Mouse (Mus musculus) cerebellum, adult 8-10 months (tissue): Measurements from ENCODE around the gene Epb41l4b.
A peak's percentile ranks its signal among the peaks of the same experiment; 100 is the strongest.

ENCODE experiments used
- DNase-seq: peaks from one replicate; pipeline ENCODE4 v3.0.0; 2022

Gene Epb41l4b

DNA sequence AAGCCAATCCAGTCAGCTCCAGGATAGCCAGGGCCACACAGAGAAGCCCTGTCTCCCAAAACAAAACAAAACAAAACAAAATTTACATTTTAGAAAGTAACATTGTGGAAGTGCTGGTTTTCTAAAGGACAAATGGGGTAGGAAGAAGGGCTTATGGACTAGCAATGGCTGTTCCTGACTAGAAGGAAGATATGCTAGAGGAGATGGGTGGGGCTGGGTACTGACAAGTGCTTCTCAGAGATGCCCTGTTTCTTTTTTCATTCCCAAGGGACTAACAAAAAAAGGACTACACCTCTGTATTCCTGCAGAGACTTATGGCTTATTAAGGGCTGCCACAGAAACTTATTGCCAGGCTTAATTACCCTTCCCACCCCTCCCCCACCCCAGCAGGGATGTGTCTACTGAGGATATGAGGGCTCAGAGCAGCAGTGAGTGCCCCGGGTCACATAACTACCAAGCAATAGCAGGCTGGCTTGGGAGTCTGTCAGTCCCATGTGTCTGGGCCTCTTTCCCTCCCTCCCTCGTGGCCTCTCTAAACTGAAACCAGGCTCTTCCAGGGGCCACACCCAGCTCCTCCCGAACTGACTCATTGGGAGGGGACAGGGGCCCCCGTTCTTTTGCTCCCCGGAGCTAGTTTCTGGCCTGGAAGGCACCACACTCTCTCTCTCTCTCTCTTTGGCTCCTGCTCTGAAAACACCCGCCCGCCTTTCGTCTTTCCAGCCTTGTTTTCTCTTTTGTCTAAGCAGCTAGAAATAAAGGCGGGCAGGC is 10.0 kb upstream of the Epb41l4b start:
- DNase-seq = no peak

DNA sequence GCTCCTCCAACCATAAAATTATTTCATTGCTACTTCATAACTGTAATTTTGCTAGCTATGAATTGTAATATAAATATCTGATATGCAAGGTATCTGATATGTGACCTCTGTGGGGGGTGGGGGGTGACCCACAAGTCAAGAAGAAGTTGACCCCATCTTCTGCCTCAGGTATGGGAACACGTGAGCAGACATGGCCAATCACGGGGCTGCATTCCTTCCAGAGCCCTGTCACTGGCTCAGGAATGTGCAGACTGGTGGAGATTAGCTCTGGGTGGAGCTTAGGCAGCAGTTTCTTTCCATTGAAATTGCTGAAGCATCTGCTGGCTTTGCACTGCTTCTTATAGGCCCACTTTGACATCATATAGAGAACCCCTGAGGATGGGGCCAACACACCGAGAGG is 4.9 kb upstream of the Epb41l4b start:
- no peak for DNase-seq

DNA sequence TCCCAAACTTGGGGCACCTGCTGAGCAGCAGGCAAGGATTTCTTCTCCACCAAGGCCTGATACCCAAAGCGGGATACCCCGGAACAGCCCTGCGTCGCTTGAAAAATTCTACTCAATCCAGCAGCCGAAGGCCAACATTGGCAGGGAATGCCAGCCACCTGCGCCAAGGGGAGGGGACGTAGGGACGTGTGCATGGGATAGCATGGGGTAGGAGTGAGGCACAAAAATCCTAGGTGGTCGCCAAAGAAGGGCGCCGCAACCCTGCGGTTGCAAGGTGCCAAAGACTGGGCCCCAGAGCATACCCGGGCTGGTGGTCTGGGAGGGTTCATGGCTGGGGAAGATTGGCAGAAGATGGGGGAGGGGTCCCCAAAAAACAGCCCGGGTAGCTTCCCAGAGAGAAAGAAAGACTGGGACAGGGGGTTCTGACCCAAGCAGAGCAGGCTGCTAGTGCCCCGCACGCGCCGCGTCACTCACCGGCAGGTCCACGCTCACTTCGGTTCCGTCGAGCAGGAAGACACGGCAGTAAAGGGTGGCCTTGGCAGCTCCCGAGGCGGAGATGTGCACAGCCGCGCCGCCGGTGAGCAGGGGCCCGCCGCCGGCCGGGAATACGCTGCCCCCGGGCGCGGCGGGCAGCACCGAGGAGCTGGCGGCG is 737 bp downstream of the Epb41l4b start:
- DNase-seq = peak; percentile 50

DNA sequence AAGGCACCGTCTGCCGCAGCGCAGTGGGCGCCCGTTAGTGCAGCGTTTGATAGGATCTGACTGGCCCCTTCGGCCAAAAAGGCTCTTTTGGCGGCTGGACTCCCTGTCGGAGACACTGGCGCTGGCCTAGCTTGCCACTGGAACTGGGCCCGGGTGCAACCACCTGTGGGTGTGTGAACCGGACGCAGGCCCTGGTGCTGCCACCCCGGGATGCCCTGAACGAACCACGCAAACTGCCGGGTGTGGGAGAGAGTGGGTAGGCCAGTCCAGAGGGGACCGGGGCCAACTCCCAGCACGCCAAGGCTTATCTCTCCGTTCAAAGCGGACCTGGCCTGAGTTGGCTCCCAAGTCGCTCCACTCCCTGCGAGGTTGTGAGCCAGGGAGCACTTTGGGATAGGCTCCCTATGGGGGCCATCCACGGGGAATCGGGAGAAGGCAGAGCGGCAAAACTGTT is 1.3 kb downstream of the Epb41l4b start:
- DNase-seq = peak; percentile 82

DNA sequence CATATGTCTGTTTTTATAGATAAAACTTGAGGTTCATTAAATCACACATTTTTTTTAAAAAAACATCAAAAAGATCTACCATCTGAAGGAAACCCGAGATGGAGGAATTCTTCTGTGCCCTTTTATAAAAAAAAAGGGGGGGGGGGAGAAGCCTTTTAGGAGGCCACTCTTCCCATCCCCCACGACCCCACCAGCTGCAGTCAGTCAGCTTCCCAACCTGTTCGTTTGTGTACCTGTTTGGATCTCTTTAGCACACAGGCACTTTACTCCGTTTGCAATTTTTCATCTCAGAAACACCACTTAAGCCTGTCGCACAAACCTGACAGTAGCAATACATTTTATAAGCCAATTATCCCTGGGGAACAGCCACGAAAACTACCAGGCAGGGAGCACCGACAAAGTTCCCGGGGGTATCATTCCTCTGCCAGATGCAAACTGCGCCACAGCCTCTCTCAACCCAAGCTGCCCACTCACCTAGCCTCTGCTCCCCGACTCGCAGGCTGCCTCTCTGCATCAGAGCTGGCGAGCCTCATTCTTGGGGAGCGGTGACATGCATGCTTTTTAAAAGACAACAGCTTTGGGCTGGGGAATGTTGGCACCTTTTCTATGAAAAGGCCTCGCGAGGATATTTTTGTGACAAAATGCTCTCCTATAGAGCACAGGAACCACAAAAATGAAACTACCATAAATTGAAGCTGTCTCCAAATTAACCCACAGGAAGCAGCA is 2.1 kb downstream of the Epb41l4b start:
- no peak for DNase-seq

DNA sequence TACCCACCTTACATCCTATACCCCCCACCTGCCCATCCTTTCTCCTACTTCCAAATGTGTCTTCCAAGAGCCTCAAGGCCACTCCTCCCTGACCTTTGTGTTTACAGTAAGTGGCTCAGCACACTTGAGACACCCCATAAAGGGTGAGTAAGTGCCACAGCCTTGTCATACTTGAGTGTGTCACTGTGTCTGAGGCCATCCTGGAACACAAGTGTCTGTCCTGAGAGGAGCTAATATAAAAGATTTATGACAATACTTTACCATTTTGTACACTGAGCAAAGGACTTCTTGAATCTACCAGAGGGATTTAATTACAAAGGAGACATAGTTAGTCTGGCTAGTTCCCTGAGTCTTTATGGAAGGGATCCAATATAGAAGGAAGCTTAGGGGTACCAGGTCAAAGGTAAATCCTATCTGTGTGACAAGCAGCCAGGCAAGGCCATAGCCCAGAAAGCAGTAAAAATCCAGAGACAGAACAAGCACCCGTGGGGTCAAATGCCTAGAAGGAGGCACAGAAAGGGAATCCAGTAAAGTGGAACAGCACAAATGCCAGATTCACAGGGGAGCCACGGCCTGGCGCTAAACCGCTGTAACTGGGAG is 2.9 kb downstream of the Epb41l4b start:
- peak; percentile 35 for DNase-seq

DNA sequence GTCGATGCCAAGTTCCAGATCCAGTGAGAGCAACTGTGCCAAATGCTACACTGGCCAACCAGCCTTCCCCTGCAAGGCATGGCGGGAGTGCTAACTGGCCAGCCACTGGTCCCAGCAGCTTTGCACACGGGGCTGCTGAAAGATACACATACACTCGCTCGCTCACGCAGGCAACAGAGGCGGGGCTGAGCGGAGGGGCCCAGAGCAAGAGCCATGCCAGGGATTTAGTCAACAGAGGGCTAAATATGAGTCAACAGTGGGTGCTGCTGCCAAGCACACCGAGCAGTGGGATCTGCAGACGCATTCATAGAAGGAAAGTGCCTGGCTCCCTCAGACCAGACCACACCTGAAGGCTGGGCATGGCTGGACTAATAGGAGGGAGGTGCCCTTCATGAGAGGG is 3.8 kb downstream of the Epb41l4b start:
- peak; percentile 70 for DNase-seq

DNA sequence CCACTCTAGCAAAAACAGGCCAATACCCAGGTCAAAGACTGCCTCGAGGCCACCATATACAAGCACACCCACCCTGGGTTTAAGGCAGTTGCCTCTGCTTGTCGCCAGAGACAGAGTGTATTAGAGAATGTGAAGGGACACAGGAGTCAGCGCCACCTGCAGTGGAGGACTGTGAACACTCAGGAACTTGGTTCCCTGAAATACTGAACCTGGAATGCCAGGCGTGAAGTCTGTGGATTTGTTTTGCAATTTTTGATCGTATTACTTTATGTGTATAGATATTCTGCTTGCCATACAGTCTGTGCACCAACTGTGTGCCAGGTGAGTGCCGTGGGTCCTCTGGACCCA is 5.2 kb downstream of the Epb41l4b start:
- DNase-seq = no peak

DNA sequence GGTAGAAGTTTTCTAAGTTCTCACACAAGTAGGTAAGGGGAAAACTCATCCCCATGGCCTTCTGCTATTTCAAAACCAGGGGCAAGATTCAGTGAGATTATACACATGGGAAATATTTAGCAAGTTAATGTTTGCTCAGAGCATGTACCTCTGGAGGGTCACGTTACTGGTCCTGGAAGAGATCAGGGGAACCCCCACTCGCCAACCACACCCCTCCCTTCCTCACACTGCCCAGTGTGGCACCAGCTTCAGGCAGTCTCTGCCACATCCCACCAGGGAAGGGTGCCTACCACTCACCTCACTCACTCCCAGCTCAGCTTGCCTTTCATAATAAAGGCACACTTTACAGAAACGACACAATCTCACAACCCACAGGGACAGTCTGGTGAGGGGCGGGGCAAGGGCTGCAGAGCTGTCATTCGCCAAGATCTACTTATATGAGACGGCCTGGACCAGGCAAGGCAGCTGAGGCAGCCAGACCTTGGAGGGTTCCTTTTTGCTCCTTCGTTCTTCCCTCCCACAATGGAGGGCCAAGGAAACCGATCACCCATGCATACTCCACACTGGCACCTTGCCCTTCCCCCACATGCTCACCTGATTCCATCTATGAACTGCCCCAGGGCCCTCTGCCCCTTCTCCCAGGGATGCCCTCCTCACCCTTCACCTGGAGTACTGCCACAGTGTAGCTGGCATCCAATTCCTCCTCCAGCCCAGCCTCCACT is 5.7 kb downstream of the Epb41l4b start:
- DNase-seq = peak; percentile 35

DNA sequence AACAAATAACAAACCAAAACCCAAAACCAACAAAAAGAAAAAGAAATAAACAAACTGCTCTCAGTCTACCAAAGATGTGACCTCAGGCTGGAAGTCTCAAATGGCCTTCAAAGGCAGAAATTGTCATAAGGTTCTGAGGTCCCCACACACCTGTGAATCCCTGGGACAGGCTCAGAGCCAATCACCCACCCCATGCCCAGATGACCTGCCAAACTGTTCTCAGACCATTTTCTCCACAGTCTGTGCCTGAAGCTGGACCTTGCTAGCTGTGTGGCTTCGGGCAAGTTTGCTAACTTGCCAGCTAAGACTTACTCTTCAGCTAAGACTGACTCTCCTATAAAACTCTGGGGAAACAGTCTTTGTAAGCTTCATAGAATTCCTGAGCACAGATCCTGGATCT is 7.8 kb downstream of the Epb41l4b start:
- peak; percentile 37 for DNase-seq

DNA sequence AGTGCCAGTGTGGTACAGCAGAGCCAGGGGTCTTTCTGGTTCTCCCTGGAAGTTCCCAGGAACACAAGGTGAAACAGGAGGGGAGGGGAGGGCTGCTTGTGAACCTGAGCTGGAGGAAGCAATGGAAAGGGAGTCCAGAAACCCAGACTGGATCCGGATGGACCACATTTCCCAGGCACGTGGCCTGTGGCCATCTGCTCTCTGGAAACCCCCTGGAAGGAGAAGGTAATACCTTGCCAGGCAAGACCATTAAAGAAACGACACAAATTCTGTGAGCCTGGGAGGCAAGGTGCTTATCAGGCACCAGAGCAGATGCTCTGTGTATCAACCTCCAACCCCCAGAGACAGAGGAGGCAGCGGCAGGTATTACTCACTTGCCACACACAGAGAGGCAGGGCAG is 8.7 kb downstream of the Epb41l4b start:
- peak; percentile 85 for DNase-seq

DNA sequence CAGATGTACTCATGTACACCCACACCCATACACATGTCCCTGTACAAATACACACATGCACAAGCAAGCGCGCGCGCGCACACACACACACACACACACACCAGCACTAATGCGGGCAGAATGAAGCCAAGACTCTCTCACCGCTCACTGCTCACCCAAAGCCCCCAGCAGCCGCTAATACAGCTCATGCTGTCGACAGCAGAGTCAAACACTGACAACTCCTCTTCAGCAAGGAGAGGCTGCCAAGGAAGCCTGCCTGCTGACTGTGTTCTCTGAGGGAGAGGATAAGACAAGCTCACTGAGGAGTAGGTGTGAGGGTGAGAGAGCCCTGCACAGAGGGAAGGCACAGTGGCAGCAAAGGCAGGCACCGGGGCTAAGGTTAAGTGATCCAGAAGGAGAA is 11.4 kb downstream of the Epb41l4b start:
- peak; percentile 18 for DNase-seq

DNA sequence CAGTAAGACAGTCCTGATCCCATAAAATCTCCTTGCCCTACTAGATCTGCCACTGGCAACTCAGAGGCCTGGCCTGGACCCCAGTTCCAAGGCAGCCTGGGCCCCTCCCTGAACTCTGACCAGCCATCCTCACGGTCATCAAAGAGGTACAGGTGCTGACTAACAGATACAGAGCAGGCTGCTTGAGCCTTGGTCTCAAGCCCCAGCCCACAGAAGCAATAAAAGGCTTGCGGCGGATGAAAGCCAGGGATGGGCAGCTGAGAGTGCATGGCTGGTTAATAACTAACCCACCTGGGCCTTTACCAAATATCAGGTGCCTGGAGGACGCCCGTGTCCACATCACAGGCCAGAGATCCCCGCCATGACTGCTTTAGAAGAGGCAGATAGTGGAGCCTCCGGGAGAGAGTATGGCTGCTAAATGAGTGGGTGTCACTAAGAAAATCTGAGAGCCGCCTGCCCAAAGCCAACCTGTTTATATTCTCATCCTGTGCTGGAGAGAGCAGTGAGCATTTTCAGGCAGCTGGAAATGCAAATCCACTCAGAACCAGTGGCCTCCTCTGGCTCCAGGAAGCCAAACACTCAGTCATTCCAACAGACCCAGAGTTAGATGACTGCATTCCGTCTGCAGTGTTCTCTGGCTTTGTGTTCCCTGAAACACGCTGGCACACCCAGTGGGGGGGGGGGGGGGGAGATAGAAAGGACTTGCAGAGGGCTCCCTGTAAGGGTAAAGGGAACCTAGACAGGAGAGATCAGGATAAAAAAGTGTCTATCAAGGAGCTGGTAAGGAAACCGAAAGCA is 13.3 kb downstream of the Epb41l4b start:
- DNase-seq = peak; percentile 10

DNA sequence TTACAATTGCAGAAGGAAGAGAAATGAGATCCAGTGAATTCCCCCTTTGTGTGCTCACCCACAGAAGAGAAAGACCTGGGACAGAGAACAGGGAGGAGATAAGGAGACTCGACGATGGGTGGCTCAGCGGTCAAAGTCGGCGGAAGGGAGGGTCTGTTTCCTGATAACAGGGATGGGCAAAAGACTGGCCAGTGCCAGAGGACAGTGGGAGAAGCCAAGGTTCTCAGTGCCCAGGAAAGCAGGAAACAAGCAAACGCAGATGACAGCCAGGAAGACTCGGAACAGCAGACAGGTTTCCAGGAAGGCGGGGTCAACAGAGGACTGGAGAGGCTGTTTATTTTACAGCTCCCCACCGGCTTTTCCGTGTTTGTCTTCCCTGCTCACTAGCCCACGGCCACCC is 20.2 kb downstream of the Epb41l4b start:
- DNase-seq = no peak

DNA sequence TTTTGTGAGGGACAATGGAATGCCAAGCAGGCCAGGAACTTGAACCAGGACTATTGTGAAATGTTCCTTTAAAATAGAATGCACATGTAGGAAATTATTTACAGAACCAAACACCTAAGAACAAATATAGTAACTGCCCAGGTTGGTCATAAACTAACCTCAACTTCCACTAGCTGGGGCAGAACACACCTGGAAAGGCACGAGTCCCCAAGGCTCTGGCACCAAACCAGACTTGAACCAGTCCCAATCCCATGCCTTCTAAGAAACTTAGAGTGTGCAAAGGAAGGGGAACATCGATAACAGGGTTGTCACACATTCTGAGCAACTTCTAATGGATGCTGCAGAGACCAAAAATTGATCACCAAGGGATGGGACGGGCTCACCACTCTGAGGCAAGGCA is 21.1 kb downstream of the Epb41l4b start:
- DNase-seq = no peak

DNA sequence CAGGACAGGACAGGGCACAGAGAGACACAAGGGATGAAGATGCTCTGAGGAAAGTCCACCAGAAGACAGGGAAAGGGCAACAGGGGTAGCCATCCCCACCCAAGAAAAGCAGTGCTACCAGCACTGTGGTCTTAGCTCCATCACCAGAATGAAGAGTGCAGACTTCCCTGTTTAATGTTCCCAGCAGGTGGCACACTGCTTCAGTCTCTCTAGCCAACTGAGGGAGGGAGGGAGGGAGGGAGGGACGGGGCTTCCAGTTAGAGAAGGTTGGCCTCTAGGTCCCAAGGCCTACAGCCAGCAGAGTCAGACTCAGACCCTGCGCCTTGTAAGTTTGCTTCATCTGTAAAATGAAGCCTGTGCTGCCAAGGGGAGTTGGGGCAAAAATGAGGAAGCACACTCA is 22.7 kb downstream of the Epb41l4b start:
- DNase-seq = no peak

DNA sequence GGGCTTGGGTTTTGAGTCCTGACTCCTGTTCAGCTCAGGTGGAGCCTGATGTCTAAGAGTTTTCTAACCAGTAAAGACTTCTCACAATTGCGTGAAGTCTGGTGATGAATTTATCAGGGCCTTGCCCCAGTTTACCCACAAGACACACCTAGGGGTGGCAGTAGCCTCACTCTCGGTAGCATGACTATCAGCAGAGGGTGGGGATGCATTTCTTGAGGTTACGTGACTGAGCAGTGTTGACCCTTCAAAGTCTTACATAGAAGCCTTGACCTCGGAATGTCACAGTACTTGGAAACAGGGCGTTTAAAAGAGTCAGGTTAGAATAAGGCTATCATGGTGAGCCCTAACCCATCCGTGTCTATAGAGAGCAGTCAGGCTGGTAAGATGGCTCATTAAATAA is 23.3 kb downstream of the Epb41l4b start:
- DNase-seq = no peak

DNA sequence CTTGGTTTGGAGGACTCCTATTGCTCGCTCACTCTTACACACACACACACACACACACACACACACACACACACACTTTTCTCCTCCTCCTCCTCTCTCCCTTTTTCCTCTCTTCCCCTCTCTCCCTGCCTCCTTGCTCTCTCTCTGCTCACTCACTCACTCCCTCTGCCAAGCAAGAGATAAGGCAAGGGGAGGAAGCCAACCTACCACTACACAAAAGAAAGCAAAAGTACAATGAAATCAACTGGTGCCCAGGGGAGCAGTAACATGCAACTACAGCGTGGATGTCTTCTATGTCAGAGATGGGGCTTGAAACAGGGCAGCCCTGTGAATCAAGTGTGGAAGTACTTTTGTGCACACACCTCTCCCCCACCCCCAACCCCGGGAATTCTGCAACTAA is 24.4 kb downstream of the Epb41l4b start:
- DNase-seq = no peak

DNA sequence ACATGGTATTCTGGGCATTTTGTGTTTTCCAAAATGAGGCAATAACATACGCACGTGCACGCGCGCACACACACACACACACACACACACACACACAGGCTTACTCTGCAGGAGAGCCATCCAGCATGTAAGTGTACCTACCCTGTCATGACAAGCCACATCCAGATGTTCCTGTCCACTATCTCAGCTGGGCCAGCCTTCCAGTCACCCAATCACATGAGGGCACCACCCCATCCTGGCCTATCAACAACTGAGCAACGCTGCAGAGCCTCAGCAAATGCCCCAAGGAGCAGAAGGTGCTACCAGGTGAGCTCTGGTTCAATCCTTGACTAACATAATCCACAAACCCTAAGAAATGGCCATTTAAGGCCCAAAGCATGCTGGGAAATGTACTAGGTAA is 27.0 kb downstream of the Epb41l4b start:
- no peak for DNase-seq

DNA sequence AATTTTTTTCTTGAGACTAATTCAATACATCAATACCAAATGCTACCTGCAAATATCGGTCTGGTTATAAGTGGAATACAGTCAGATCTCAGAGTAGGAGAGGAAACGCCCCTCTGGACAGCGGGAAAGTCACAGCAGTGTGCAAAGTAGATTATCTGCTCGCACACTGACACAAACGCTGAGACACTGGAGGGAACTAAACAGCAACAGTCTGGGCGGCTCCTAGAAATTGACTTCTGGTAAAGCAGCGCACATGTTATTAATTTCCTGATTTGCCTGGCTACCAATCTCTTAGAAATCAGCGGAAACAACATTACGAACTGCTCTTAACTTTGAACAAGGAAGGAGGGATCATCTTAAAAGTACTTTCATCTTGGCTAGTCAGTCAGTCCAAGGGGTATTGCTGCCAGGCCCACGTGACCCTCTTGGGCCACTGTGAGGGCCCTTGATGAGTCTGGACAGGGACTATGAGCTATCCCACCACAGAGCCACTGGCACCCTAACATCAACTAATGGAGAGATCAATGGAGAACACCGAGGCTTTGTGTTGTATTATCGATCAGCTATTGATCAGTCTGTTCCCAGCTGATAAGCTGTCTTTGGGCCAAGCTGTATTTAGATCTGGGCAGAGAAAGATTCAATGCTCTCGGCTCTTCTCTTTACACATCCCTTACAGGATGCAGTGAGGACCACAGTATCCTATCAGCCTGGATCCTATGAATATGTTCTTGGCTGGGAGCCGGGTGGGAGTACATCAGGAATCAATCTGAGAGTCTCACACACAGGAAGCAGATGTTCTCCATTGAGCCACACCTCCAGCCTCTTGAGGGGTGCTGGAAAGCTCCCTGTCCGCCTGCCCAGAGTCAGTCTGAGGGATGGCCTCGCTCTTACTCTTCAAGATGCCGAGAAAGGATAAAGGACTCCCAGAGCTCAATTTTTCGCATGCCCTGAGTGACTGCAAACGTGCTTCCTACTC is 28.3 kb downstream of the Epb41l4b start:
- no peak for DNase-seq
